In the genomic region with DNA sequence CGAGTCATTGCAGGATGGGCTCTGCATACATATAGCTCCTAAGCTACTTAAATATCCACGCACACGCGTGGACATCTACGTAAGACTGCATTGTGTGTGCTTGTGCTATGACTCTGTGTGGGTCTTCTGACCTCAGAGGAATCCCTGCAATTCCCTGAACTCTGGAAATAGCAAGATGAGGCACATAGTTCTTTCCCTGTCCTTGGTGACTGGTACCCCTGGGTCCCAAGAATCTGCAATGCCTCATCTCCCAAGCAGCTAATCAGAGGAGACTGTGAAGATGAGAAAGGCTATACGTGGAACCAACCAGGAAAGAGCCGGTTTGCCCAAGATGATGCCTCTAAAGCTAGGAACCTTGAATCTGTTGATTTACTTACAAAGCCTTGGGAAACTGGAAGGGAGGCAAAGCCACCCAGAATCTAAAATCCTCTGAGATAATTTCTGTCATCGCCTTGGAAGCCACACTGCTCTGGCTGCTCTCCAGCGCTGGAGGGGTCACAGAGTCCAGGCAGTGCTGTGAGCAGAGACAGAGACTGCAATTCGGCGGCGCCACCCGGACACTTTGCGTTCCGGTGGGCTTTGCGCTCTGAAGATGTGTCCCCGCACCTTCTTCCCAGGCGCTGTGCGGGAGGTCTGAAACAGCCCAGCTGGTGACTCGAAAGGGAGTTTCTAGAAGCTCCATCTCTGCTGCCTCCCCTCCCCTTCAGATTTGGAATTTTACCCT, we compare ENCODE assay signal across 8 mouse cellular contexts. TPM values are rescaled to one million over a fixed set of nuclear protein-coding genes. Genes with fewer than 3 reads are reported as not detected.
A peak's percentile ranks its signal among the peaks of the same experiment; 100 is the strongest.
DNase-seq lines count a peak whose midpoint lies in the region; ATAC-seq and TF ChIP-seq lines count a peak whose summit lies in the region.

A gene (plus strand): TSS at position 308 of the 724 bp plus-strand sequence.

- WGBS in heart, adult 2 months: 22% methylated on average over 20 of the region's 20 CpGs
- 22% methylated on average over 20 of the region's 20 CpGs for WGBS in embryonic facial prominence, embryonic 13.5 days
- 27% methylated on average over 20 of the region's 20 CpGs for WGBS in limb, embryonic 11.5 days
- WGBS in neural tube, embryonic 14.5 days: 23% methylated on average over 20 of the region's 20 CpGs

- no peak for TF ChIP-seq EP300 in heart, adult 2 months (IDR thresholded peaks at IDR 0.05; ENCODE audit: insufficient read depth, low read depth, low read length)

- H3K27me3 ChIP-seq in heart, adult 2 months (ENCODE audit: control insufficient read depth, insufficient read depth, low read length): peaks cover 10% of the 10 kb centered on the region
- peaks cover 46% of the 10 kb centered on the region for H3K27me3 ChIP-seq in embryonic facial prominence, embryonic 13.5 days
- peaks cover 27% of the 10 kb centered on the region for H3K27me3 ChIP-seq in limb, embryonic 11.5 days (ENCODE audit: control insufficient read depth, insufficient read depth, low read length)
- H3K27me3 ChIP-seq in neural tube, embryonic 14.5 days (ENCODE audit: control insufficient read depth, insufficient read depth, low read length): no peaks in the 10 kb centered on the region; the same call in 1 of the 2 replicates

- no peak within 1 kb of the TSS for H3K27ac ChIP-seq in heart, adult 2 months
- H3K27ac ChIP-seq in embryonic facial prominence, embryonic 13.5 days: no peak within 1 kb of the TSS
- H3K27ac ChIP-seq in limb, embryonic 11.5 days (replicated peaks; ENCODE audit: low read depth, low read length): no peak within 1 kb of the TSS
- H3K27ac ChIP-seq in neural tube, embryonic 14.5 days (ENCODE audit: low read depth, low read length): peak within 1 kb of the TSS; percentile 63

- peak in 1 of 2 experiments; percentile 6 for DNase-seq in heart, adult 2 months
- DNase-seq in heart, postnatal 25 days (ENCODE audit: low spot score): no peak
- peak; percentile 35 for DNase-seq in MN1 (ENCODE audit: low spot score)
- DNase-seq in heart, postnatal 4 days: peak; percentile 48
- DNase-seq in limb, embryonic 11.5 days (ENCODE audit: low spot score): peak; percentile 46
- no peak for DNase-seq in thymus, postnatal 36 days

- peak; percentile 62; the same call in 1 of the 2 replicates for ATAC-seq in embryonic facial prominence, embryonic 13.5 days (ENCODE audit: insufficient number of reproducible peaks, insufficient read depth, low FRiP score, low TSS enrichment, low read depth)
- ATAC-seq in limb, embryonic 11.5 days (ENCODE audit: insufficient number of reproducible peaks, low FRiP score, low TSS enrichment, low read depth): no peak
- ATAC-seq in neural tube, embryonic 14.5 days (ENCODE audit: low read depth): peak; percentile 81

- H3K36me3 ChIP-seq in heart, adult 2 months (ENCODE audit: control insufficient read depth, insufficient read depth, low read length): no peaks in the 10 kb centered on the region
- H3K36me3 ChIP-seq in embryonic facial prominence, embryonic 13.5 days: no peaks in the 10 kb centered on the region
- H3K36me3 ChIP-seq in limb, embryonic 11.5 days (ENCODE audit: control insufficient read depth, insufficient read depth, low read length): no peaks in the 10 kb centered on the region
- no peaks in the 10 kb centered on the region for H3K36me3 ChIP-seq in neural tube, embryonic 14.5 days (ENCODE audit: control insufficient read depth, insufficient read depth, low read length)

- intact Hi-C loops in heart, adult 2 months (cut with DNase I): no loop called here
- intact Hi-C loops in heart, postnatal 25 days (cut with DNase I): no loop called here

- 0 out of 2 replicates have a peak within 1 kb of the TSS, but pooled peaks have one; percentile 16 for H3K4me3 ChIP-seq in heart, adult 2 months
- H3K4me3 ChIP-seq in embryonic facial prominence, embryonic 13.5 days: peak within 1 kb of the TSS; percentile 61
- peak within 1 kb of the TSS; percentile 55 for H3K4me3 ChIP-seq in limb, embryonic 11.5 days (ENCODE audit: low read depth, low read length)
- H3K4me3 ChIP-seq in neural tube, embryonic 14.5 days (ENCODE audit: low read depth, low read length): peak within 1 kb of the TSS; percentile 64

- H3K9ac ChIP-seq in heart, adult 2 months (ENCODE audit: low read depth, low read length): 0 out of 2 replicates have a peak within 1 kb of the TSS, but pooled peaks have one; percentile 12
- H3K9ac ChIP-seq in embryonic facial prominence, embryonic 13.5 days: peak within 1 kb of the TSS; percentile 74
- H3K9ac ChIP-seq in limb, embryonic 11.5 days (ENCODE audit: low read length): peak within 1 kb of the TSS; percentile 45; the same call in 1 of the 2 replicates
- peak within 1 kb of the TSS; percentile 80 for H3K9ac ChIP-seq in neural tube, embryonic 14.5 days (replicated peaks; ENCODE audit: low read depth, low read length)

- H3K9me3 ChIP-seq in embryonic facial prominence, embryonic 13.5 days: no peaks in the 10 kb centered on the region
- no peaks in the 10 kb centered on the region for H3K9me3 ChIP-seq in limb, embryonic 11.5 days (ENCODE audit: control insufficient read depth, low read length)
- no peaks in the 10 kb centered on the region for H3K9me3 ChIP-seq in neural tube, embryonic 14.5 days (ENCODE audit: control insufficient read depth, low read length)

- no peak for TF ChIP-seq POLR2A in heart, adult 2 months (IDR thresholded peaks at IDR 0.05; ENCODE audit: insufficient read depth, low read depth, low read length)

- TF ChIP-seq CTCF in heart, adult 2 months (IDR thresholded peaks at IDR 0.05): no peak

- no peaks in the 10 kb centered on the region; the same call in 1 of the 2 replicates for H3K4me1 ChIP-seq in heart, adult 2 months (ENCODE audit: control insufficient read depth, insufficient read depth, low read length)
- peaks cover 14% of the 10 kb centered on the region; the same call in 1 of the 2 replicates for H3K4me1 ChIP-seq in embryonic facial prominence, embryonic 13.5 days
- H3K4me1 ChIP-seq in limb, embryonic 11.5 days (ENCODE audit: control insufficient read depth, insufficient read depth, low read length): no peaks in the 10 kb centered on the region
- peaks cover 6% of the 10 kb centered on the region; the same call in 1 of the 2 replicates for H3K4me1 ChIP-seq in neural tube, embryonic 14.5 days (ENCODE audit: control insufficient read depth, insufficient read depth, low read length)

- H3K4me2 ChIP-seq in embryonic facial prominence, embryonic 13.5 days: peak within 1 kb of the TSS; percentile 98
- H3K4me2 ChIP-seq in limb, embryonic 11.5 days (ENCODE audit: low read depth, severe bottlenecking): peak within 1 kb of the TSS; percentile 99
- peak within 1 kb of the TSS; percentile 86 for H3K4me2 ChIP-seq in neural tube, embryonic 14.5 days (ENCODE audit: low read depth, low read length)

- no peaks in the 10 kb centered on the region for H3K79me2 ChIP-seq in heart, adult 2 months (replicated peaks; ENCODE audit: control insufficient read depth, insufficient read depth, low read length)

RNA-seq across cellular contexts. Expression of the gene that starts here (rescaled TPM):
- under 1 TPM; 0.11 to 0.13 TPM for total RNA-seq in heart, adult 2 months (2021)
- 0.20 and 0.29 TPM in 2 replicates for polyA plus RNA-seq in heart, adult 2 months (2012; rRNA removed)
- under 1 TPM; 0.17 to 0.23 TPM for total RNA-seq in heart, postnatal 25 days (2021)
- 0.36 and 0.48 TPM in 2 replicates for polyA plus RNA-seq in embryonic facial prominence, embryonic 13.5 days (2015; fragmentation: Nextera tagmentation; extraction: Ambion mirVana)
- total RNA-seq in heart, postnatal 4 days (2021): 1 to 10 TPM; 1.0 TPM
- not detected in 2 replicates for polyA plus RNA-seq in limb, embryonic 11.5 days (2014; fragmentation: Nextera tagmentation; extraction: Ambion mirVana)
- 9.1 and 10.2 TPM in 2 replicates for polyA plus RNA-seq in neural tube, embryonic 14.5 days (2014; fragmentation: Nextera tagmentation; extraction: Ambion mirVana)

Comparison
In these comparisons a context has a peak if more than half of its experiments do, and no peak if none do; other contexts are left out.
1. DNase-seq: peak in MN1 (single experiment) and heart, postnatal 4 days (single experiment); none in heart, postnatal 25 days (single experiment) and thymus, postnatal 36 days (0 of 2).
2. Peak in ATAC-seq, H3K4me3 ChIP-seq, H3K9ac ChIP-seq and H3K4me2 ChIP-seq in embryonic facial prominence, embryonic 13.5 days; RNA of the gene not detected or under 1 TPM.
3. Peak in DNase-seq, H3K4me3 ChIP-seq, H3K9ac ChIP-seq and H3K4me2 ChIP-seq in limb, embryonic 11.5 days; RNA of the gene not detected or under 1 TPM.
4. H3K9ac ChIP-seq: peak in every context shown above with its lines; median percentile 80 in neural tube, embryonic 14.5 days; 74 in embryonic facial prominence, embryonic 13.5 days; 45 in limb, embryonic 11.5 days; 12 in heart, adult 2 months.
5. Peak in every context shown above with its lines, with median percentiles within 50 percentile points of each other: H3K4me3 ChIP-seq and H3K4me2 ChIP-seq.